Mouse (Mus musculus): ENCODE results near the gene Fkbp15.
A peak's percentile ranks its signal among the peaks of the same experiment; 100 is the strongest.

Gene Fkbp15

DNA sequence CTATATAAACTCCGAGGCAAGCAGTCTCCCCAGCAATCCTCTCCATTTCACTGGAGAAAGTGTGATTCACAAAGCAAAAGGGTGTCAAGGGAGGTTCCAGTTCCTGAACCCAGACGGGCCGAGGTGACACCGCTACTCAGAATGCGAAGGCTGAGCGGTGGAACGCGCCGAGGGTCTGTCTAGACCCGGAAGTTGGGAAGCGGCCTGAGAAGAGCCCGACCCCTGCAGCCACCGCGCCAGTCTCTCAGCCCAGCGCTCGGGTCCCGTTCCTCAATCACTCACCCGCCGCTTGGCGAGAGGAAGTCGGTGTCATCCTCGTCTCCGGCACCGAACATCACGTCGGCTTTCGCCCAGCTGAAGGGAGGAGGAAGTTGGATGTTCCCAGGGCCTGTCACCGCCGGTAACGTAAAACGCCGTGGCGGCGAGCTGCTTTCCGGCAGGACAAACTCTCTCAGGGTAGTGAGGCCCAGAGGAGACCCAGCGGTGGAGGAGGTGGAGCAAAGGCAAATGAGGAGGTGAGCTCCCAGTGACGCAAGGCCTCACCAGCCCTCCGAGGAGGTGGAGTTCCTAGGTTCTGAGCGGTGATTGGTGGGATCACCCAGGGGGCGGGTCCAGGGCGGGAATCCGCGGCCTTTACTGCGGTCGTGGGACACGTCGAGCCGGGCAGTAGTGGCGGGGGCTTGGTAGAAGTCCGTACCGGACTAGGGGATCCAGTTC, at the start of gene Fkbp15, which contains the start of gene Slc31a1:
Gene Fkbp15, minus strand, starts transcription at position 461 of the 717 bp plus-strand sequence.
Gene Slc31a1, plus strand, starts transcription at position 640 of the 717 bp plus-strand sequence.
- peak; percentile 91 to 97 for DNase-seq (ENCODE audit: low spot score in 2 of 2)

DNA sequence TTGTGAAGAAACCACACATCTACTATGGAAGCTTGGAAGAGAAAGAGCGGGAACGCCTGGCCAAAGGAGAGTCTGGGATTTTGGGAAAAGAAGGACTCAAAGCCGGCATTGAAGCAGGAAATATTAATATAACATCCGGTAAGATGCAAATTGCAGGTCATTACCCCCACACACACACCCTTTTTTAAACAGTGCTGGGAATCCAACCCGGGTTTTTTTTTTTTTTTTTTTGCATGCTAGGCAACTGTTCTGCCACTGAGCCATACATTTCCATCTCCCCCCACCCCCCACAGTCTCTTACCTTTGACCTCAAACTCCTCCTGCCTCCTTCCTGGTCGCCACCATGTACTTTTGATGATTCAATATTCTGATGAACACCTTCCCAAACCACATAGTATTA, 49.3 kb upstream of the Fkbp15 start:
- no peak for DNase-seq (ENCODE audit: low spot score in 2 of 2)

DNA sequence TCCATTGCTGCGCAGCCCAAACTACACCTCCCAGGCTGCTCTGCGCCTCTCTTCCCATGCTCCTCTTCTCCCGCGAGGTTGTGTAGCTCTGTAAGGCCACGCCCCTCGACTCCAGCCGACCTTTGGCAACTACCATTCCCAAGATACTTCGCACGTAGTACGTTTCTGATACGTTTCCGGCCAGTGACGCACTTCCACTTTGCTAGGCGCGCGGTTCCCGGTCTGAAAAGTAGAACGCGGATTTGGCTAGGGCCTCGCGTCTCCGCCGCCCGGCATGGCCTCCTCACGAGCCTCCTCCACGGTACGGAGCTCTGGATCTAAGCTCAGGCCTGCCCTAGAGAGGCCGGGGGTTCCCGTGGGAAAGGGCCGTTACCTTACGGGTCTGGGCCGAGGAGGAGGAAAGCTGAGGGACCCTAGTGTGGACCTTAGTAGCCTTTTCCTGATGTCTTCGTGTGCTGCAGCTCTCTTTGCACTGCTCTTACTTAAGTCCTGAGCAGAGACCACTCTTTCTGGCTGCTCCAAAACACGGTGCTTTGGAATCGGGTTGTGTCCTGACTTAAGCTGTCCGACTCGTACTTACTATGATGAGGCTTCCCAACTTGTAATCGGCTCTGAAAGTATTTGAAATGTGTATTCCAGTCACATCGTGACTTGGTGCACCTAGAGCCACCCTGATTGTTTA, 48.4 kb upstream of the Fkbp15 start, which contains the start of the genes Cdc26 and Prpf4:
Gene Cdc26, minus strand, starts transcription at position 42 of the 682 bp plus-strand sequence.
Gene Prpf4, plus strand, starts transcription at position 197 of the 682 bp plus-strand sequence.
- DNase-seq (ENCODE audit: low spot score in 2 of 2), result peak; percentile 89 to 99

DNA sequence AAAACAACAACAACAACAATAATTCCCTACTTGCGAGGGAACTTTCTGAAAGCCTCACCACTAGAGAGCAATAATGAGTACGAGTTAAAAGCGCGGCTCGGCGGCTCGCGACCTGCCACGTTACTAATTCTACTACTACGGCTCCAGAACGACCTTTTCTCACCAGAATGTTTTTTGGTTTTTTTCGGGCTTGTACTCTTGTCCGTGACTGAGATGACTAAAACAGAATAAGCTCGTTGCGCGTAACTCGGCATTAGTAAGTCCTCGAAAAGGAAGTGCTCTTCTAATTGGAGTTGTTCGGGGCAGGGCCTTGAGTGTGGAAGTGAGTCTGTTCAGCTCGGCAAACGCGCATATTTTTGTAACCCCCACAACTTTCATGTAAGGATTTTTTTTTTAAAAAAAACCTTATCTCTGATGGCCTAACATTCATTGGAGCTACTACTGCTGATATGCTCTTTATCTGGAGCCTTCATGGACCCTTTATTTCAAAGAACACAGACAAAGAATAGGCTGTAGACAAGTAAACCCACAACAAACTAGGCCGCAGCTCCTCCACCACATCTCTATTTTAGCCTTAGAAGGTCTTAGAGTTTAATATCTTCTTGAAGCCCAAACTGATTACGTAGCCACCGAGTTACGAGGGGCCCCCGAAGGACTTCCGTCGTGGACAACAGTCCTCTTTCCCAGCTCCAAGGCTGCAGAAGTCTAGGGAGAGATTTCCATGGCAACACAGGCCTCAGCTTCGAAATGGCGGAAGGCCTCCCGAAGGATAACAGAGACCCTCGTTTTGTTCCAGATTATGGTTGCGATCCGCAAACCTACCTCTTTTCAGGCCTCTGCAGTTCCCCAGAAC, 47.6 kb upstream of the Fkbp15 start:
- peak; percentile 65 to 72 for DNase-seq (ENCODE audit: low spot score in 2 of 2)

DNA sequence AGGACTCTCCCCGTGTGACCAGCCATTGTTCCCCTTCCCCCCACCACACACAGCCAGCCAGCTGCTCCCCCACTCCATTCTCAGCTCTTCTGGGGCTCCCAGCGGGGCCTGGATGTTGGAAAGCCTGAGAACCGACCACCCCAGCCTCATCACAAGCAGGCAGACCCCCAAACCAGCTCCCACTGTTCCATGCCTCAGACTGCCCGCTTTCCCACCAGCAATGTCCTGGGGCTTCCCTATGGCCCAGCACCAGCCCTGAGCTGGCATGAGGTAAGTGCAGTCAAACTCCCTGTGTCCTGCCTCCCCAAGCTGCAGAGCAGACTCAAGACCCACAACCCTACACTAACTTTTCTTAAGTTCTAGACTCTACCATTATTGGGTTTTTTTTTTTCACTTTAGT, 45.8 kb upstream of the Fkbp15 start:
- DNase-seq (ENCODE audit: low spot score in 2 of 2), result no peak

DNA sequence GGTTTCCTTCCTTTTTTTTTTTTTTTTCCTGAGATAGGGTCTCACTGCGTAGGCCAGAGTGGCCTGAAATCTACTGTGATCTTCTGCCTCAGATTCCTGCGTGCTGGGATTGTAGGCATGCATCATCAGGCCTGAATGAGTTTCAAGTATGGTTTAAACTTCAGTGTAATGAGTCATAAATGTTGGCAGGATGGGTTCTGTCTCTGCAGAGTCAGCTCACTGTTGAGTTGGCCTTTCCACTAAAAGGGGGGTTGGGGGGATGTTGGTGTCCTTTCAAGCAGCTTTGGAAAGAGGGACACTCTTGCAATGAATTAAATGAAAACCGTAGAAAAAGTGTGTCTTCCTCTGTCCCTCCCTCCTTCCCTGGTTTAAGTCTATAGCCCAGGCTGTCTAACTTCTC, 38.6 kb upstream of the Fkbp15 start:
- DNase-seq (ENCODE audit: low spot score in 2 of 2), result no peak

DNA sequence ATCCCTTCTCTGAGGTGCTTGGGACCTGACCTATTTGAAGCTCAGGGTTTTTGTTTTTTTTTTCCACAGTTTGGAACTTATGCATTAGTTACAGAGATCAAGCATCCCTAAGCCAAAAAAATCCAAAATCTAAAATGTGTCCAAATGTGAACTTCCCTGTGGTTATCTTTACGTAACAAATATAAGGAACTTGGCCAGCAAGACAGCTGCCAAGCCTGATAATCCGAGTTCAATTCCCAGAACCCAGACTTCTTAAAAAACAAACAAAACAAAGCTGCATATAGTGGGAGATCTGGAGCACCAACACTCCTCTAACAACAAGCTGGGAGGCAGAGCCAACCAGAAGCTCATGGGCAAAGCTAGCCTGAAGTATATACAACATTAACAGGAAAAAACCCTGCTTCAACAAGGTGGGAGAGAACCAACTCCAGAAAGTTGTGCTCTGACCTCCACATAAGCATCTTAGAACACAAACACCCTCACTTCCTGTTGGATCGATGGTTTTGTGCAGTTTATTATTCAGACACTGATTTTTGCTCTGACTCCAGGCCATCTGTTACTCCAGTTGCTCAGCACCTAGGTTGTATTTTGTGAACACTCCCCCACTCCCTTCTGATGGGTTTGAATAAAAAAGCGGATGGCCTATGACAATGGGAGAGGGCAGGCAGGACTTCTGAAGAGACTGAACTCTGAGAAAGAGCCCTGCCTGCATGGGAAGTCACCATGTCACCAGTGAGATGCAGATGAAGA, 37.4 kb upstream of the Fkbp15 start:
- DNase-seq (ENCODE audit: low spot score in 2 of 2), result no peak

DNA sequence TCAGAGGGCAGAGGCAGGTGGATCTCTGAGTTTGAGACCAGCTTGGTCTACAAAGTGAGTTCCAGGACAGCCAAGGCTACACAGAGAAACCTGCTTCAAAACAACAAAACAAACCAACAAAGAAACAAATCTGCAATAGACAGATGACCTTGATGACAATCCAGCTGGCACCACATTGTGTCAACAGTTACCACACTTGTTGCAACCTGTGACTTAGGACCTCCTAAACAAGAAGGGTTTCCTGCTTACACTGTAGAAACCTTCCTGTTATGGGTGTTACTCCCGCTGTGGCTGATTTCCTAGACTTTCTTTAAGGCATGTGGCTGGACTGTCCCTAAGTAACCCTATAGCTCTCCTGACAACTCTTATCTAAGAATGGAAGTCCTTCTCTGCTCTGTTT, 35.5 kb upstream of the Fkbp15 start:
- no peak for DNase-seq (ENCODE audit: low spot score in 2 of 2)

DNA sequence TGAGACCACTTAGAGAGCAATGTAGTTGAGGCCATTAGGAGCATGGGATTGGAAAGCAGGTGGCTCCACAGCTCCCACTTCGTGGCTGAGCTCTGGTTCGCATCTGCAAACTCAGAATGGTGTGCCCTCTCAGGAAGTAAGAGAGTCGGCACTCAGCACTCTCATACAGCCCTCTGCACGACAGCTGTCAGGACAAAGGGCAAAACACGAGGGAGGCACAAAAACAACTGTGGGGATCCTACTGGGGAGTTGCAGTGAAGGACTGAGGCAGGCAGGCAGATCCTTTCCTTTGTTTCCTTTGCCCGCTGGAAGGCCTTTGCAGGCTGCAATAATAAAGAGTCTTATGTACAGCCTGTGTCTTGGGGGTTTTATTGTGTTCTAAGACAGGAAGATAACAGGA, 33.1 kb upstream of the Fkbp15 start:
- DNase-seq (ENCODE audit: low spot score in 2 of 2), result no peak

DNA sequence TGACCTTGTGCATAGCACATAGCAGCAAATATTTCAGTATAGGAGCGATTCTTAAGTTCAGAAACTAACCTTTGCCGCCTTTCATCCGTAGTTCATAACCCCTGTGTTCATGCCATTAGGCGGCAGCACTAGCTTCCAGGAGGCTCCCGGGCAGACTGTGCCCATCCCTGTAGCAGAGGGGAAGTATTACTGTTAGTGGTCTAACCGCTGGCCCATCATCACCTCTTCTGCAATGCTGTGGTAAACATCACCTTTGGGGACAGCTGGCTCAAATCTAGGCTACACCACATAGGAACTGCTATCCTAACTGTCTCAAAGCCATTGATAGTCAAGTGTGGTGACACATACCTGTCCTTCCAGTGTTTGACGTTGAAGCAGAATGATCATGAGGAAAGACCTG, 31.5 kb upstream of the Fkbp15 start:
- no peak for DNase-seq (ENCODE audit: low spot score in 2 of 2)

DNA sequence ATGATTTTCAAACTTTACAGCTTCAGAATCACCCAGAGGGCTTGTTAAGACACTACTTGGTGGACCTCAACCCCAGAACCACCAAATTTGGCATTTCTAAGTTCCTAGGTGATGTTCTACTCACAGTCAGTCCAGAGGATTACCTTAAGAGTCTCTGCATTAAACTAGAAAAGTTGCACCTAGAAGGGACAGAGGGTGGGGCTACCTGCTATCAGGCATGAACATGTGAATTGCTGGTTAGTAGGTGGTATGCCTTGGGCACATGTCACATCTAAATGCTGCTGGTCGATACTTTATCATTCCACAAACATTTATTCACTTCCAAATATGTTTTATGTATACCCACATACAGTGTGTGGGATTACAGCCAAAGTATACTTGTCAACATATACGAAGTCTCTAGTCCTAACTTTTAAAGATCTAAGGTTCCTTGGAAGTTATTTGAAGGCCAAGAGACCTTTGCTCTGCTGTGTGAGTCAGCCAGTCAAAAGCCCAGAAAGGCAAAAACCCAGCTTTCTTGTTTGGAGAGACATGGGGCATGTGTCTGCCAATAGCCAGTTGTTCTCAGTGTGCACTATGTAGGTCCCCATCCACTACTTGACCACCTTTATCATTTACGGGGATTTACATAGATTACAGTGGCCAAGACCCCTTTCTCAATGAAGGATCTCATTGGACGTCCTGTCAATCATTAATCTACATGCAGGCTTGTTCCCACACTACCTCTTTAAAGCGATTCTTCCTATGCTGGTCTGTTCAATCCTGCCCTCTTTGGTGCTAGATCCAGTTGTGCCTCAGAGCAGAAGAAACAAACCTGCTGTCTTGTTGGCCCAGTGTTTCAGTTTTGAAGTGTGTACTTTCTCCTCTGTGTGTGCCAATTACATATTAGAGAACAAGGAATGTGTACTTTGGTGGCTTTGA, 29.5 kb upstream of the Fkbp15 start:
- DNase-seq (ENCODE audit: low spot score in 2 of 2), result no peak

DNA sequence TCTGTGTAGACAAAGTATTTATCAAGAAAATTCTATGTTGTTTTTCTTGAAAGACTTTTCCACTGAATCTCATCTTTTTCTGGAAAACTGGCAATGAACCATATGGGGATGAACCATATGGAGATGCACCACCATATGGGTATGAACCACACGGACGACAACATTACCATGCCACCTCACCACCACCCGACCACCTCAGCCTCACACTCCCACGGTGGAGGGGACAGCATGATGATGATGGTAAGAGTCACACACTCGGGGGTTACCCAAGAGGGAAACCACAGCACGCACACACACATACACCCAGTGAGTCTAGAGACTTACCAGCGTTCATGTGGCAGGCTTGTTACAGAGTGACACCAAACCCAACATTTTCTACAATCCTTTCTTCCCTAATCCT, 25.1 kb upstream of the Fkbp15 start:
- no peak for DNase-seq (ENCODE audit: low spot score in 2 of 2)

DNA sequence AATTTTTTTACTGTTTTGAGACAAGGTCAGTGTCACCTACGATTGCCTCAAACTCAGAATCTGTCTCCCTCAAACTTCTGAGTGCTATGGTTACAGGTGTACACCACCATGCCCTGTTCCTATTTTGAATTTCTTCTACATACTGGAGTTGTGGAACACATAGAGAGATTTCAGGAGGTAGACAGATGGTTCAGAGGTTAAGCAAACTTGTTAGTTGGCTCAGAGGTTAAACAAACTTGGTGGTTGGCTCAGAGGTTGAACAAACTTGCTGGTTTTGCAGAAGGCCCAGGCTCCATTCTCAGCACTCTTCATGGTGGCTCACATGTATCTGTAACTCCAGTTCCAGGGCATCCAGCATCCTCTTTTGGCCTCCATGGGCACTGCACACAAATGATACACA, 23.8 kb upstream of the Fkbp15 start:
- no peak for DNase-seq (ENCODE audit: low spot score in 2 of 2)

DNA sequence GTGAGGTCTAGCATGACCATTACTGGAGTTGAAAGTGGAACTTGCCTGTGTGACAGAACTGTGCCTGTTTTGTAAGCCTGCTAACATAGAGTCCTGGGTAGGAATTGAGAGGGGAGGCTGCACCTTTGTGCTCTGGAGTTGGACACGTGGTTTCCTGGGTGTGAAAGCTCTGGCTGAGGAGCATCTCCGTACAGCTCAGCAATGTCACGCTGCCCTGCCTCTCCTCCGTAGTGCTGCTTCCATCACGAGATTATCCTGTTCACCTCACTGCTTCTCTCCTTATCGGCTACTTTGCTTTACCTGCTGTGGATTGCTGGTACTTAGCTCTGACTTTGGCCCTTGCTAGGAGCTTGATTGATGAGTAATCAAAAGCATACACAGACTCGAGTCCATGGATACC, 23.4 kb upstream of the Fkbp15 start:
- no peak for DNase-seq (ENCODE audit: low spot score in 2 of 2)

DNA sequence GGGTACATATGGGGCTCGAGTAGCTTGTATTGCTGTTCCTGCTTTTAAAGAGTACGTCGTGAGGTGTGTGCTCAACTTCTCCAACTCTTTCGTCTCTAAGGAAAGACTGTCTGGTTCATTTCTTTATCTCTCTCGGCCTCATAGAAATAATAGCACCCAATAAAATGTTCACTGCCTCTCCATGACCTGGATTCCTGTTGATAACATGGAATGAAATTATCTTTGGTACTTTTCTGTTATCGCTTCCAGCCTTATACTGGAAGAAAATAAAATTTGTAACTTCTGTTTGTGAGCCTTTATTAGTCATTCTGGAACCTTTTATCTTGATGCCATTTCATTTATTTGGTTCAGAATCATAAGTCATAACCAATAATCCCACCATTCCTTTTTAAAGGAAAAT, 22.9 kb upstream of the Fkbp15 start:
- DNase-seq (ENCODE audit: low spot score in 2 of 2), result no peak

DNA sequence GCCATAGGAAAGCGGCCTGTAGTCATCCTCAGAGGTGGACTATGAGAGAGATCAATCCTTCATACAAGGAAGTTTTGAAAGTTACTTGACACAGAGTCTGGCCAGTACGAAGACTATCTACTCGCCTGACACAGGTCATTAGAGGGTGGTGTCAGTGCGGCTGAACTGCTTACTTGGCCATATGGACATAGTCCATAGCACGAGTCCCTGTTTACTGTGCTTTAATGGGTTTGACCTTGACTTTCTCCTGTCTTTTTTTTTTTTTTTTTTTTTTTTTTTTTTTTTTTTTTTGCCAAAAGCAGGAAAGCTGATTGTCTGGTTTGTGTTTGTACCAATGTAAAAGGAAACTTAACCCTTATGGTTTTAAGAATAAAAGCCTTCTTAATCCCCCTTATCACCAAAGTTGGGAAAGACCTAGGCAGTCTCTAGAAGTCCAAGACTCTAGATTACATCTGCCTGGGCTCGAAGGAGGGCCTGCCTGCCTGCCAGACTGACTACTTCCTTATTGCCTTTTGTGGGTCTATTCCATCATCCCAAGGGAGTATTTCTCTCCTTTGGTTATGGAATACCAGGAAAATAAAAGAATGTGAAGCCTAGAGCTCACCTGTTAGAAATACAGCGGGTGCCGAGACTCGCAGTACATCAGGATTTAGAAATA, 19.5 kb upstream of the Fkbp15 start:
- DNase-seq (ENCODE audit: low spot score in 2 of 2), result no peak

DNA sequence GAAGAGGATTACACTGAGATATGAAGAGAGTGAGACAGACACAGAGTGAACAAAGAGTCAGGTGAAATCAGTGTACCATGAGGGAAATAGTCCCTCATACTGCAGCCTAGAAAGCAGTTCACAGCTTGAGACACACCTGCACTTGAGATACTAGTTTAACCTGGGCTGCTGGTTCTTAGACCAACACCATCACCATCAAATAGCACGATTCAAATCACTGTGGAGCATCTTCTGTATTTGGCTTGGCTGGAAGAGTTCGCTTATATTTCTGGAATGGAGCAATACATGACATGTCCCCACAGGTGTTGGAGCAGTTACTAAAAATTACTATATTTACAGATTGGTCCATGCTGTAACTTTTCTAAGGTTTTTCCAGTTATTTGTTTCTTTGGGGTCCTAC, 15.8 kb upstream of the Fkbp15 start:
- no peak for DNase-seq (ENCODE audit: low spot score in 2 of 2)

DNA sequence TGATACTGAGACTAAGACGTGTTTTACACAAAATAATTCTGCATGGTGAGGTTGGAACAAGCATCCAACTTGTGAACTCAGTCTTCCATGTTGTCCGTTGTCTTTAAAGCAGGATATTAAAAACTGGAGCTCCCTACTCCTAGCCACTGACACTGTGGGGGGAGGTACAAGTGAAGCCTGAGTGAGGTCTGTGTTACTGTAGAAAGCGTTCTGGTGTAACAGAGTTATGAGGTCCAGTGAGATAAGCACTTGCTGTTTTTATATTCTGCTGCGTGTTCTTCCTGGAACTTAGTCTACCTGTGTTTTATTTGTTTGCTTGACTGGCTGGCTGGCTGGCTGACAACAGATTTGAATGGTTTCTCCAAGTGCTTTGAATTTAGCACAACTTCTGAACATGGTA, 14.0 kb upstream of the Fkbp15 start:
- DNase-seq (ENCODE audit: low spot score in 2 of 2), result no peak

DNA sequence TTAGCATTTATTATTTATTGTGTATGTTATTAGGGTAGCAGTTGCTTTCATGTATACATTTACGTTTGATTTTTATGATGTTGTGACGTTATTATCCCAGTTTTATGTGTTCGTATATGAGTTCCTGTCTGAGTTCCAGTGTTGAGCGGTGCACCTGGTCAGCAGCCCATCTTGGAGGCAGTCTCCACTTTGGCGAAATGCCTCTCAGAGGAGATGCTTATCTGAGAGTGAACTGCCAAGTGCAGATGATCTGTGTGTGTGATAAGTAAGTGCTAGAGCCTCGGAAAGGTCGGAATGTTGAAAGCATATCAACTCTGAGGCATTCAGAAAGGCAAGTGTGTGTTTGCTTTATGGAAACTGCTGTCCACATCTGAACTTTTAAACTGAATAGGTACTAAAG, 13.3 kb upstream of the Fkbp15 start:
- no peak for DNase-seq (ENCODE audit: low spot score in 2 of 2)

Data from spleen, postnatal 10 days (tissue).